Mouse (Mus musculus) C2C12 (cell line): ENCODE data around the gene Abhd14a.

Experiments used
- CTCF ChIP-seq: IDR thresholded peaks from one replicate; pipeline ENCODE4 v1.5.1; 2011; ENCODE audit not compliant: control insufficient read depth, insufficient read depth, insufficient read length
- MYOD1 ChIP-seq: IDR thresholded peaks from one replicate; pipeline ENCODE4 v1.6.1; 2011; ENCODE audit warnings: low read depth; ENCODE audit not compliant: control insufficient read depth, insufficient read length

DNA sequence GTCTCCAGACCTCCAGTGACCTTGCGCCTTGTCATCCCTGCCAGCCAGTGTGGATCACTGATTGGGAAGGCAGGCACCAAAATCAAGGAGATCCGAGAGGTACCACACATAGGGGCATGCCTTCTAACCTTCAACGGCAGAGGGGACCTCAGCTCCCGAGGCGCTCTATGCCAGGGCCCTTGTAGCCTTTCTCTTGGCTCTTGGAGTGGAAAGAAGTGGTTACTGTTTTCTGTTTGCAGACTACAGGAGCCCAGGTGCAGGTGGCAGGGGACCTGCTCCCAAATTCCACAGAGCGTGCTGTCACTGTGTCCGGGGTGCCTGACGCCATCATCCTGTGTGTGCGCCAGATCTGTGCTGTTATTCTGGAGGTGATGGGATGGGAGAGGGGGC, 13.5 kb upstream of the Abhd14a start:
- TF ChIP-seq CTCF (no peak), MYOD1 (no peak)
